Mouse (Mus musculus): ENCODE results near the gene Prrc2c. TPM values are rescaled to one million over a fixed set of nuclear protein-coding genes. Genes with fewer than 3 reads are reported as not detected.

Gene Prrc2c
- polyA plus RNA-seq, 1 experiment from 2014 or later = 162 TPM

GRCm38 (mm10) chr1:162727981-162728380 is 12.4 kb downstream of the Prrc2c start:
- no peaks in the 10 kb centered on the region for H3K27me3 ChIP-seq (replicated peaks; ENCODE audit: control insufficient read depth, insufficient read depth, low read length)
- no peak for ATAC-seq (replicated peaks; ENCODE audit: low FRiP score, low TSS enrichment, low read depth)
- WGBS = 92% methylated on average over 6 of the region's 6 CpGs

GRCm38 (mm10) chr1:162723610-162724009 is 16.7 kb downstream of the Prrc2c start:
- Histone ChIP-seq H3K27me3 (replicated peaks; ENCODE audit: control insufficient read depth, insufficient read depth, low read length) (no peaks in the 10 kb centered on the region), H3K9ac (ENCODE audit: low read length) (no peak overlapping the region), H3K4me3 (ENCODE audit: low read depth, low read length) (no peak overlapping the region), H3K27ac (ENCODE audit: low read depth) (no peak overlapping the region), H3K36me3 (ENCODE audit: control insufficient read depth, insufficient read depth, low read length) (peaks cover 54% of the 10 kb centered on the region), H3K4me1 (replicated peaks; ENCODE audit: control insufficient read depth, insufficient read depth, low read length) (no peaks in the 10 kb centered on the region), H3K4me2 (ENCODE audit: low read length) (no peak overlapping the region), H3K9me3 (ENCODE audit: control insufficient read depth, low read length) (no peaks in the 10 kb centered on the region)
- no peak for ATAC-seq (replicated peaks; ENCODE audit: low FRiP score, low TSS enrichment, low read depth)
- no peak for DNase-seq (ENCODE audit: low spot score)

More at GRCm38 (mm10) chr1:162727981-162728380, 12.4 kb downstream of the Prrc2c start:
- Histone ChIP-seq H3K9ac (ENCODE audit: low read length) (no peak overlapping the region), H3K9me3 (ENCODE audit: control insufficient read depth, low read length) (no peaks in the 10 kb centered on the region), H3K4me3 (ENCODE audit: low read depth, low read length) (no peak overlapping the region), H3K36me3 (ENCODE audit: control insufficient read depth, insufficient read depth, low read length) (peaks cover 20% of the 10 kb centered on the region), H3K27ac (ENCODE audit: low read depth) (no peak overlapping the region), H3K4me1 (replicated peaks; ENCODE audit: control insufficient read depth, insufficient read depth, low read length) (no peaks in the 10 kb centered on the region), H3K4me2 (ENCODE audit: low read length) (no peak overlapping the region)
- DNase-seq (ENCODE audit: low spot score) = no peak

GRCm38 (mm10) chr1:162720645-162721044 is 19.7 kb downstream of the Prrc2c start:
- Histone ChIP-seq H3K9me3 (ENCODE audit: control insufficient read depth, low read length) (no peaks in the 10 kb centered on the region), H3K4me3 (ENCODE audit: low read depth, low read length) (no peak overlapping the region), H3K4me1 (replicated peaks; ENCODE audit: control insufficient read depth, insufficient read depth, low read length) (no peaks in the 10 kb centered on the region), H3K27ac (ENCODE audit: low read depth) (no peak overlapping the region), H3K27me3 (replicated peaks; ENCODE audit: control insufficient read depth, insufficient read depth, low read length) (no peaks in the 10 kb centered on the region), H3K4me2 (ENCODE audit: low read length) (no peak overlapping the region), H3K36me3 (ENCODE audit: control insufficient read depth, insufficient read depth, low read length) (peaks cover 82% of the 10 kb centered on the region), H3K9ac (ENCODE audit: low read length) (no peak overlapping the region)
- no peak for DNase-seq (ENCODE audit: low spot score)
- ATAC-seq (replicated peaks; ENCODE audit: low FRiP score, low TSS enrichment, low read depth) = no peak
- 91% methylated on average over 2 of the region's 2 CpGs for WGBS

- H3K4me1 ChIP-seq (replicated peaks; ENCODE audit: control insufficient read depth, insufficient read depth, low read length) = no peaks in the 10 kb centered on the region
- WGBS = 55% methylated on average over 8 of the region's 8 CpGs
- no peak overlapping the region for H3K4me3 ChIP-seq (ENCODE audit: low read depth, low read length)
- DNase-seq (ENCODE audit: low spot score) (no peak), ATAC-seq (replicated peaks; ENCODE audit: low FRiP score, low TSS enrichment, low read depth) (peak; percentile 75)
- no peaks in the 10 kb centered on the region for H3K27me3 ChIP-seq (replicated peaks; ENCODE audit: control insufficient read depth, insufficient read depth, low read length)
- H3K4me2 ChIP-seq (ENCODE audit: low read length) = no peak overlapping the region
- H3K9ac ChIP-seq (ENCODE audit: low read length) = no peak overlapping the region
- peaks cover 89% of the 10 kb centered on the region for H3K36me3 ChIP-seq (ENCODE audit: control insufficient read depth, insufficient read depth, low read length)
- H3K27ac ChIP-seq (ENCODE audit: low read depth) = no peak overlapping the region
- no peaks in the 10 kb centered on the region for H3K9me3 ChIP-seq (ENCODE audit: control insufficient read depth, low read length)
These were observed 39.8 kb downstream of the Prrc2c start for GRCm38 (mm10) chr1:162700389-162701066.

- Histone ChIP-seq H3K27ac (ENCODE audit: low read depth) (no peak overlapping the region), H3K4me1 (replicated peaks; ENCODE audit: control insufficient read depth, insufficient read depth, low read length) (no peaks in the 10 kb centered on the region), H3K4me2 (ENCODE audit: low read length) (no peak overlapping the region), H3K9me3 (ENCODE audit: control insufficient read depth, low read length) (no peaks in the 10 kb centered on the region), H3K4me3 (ENCODE audit: low read depth, low read length) (no peak overlapping the region), H3K27me3 (replicated peaks; ENCODE audit: control insufficient read depth, insufficient read depth, low read length) (no peaks in the 10 kb centered on the region), H3K9ac (ENCODE audit: low read length) (no peak overlapping the region), H3K36me3 (ENCODE audit: control insufficient read depth, insufficient read depth, low read length) (peaks cover 91% of the 10 kb centered on the region)
- WGBS = 96% methylated on average over 6 of the region's 6 CpGs
- ATAC-seq (replicated peaks; ENCODE audit: low FRiP score, low TSS enrichment, low read depth) (no peak), DNase-seq (ENCODE audit: low spot score) (no peak)
These were observed 42.5 kb downstream of the Prrc2c start for GRCm38 (mm10) chr1:162697866-162698265.

- no peaks in the 10 kb centered on the region for H3K9me3 ChIP-seq (ENCODE audit: control insufficient read depth, low read length)
- no peak overlapping the region for H3K9ac ChIP-seq (ENCODE audit: low read length)
- no peaks in the 10 kb centered on the region for H3K27me3 ChIP-seq (replicated peaks; ENCODE audit: control insufficient read depth, insufficient read depth, low read length)
- H3K4me1 ChIP-seq (replicated peaks; ENCODE audit: control insufficient read depth, insufficient read depth, low read length) = no peaks in the 10 kb centered on the region
- no peak for DNase-seq (ENCODE audit: low spot score)
- ATAC-seq (replicated peaks; ENCODE audit: low FRiP score, low TSS enrichment, low read depth) = no peak
- H3K36me3 ChIP-seq (ENCODE audit: control insufficient read depth, insufficient read depth, low read length) = peaks cover 92% of the 10 kb centered on the region
- no peak overlapping the region for H3K27ac ChIP-seq (ENCODE audit: low read depth)
- H3K4me3 ChIP-seq (ENCODE audit: low read depth, low read length) = no peak overlapping the region
- WGBS = 91% methylated on average over 2 of the region's 2 CpGs
- no peak overlapping the region for H3K4me2 ChIP-seq (ENCODE audit: low read length)
These were observed 46.6 kb downstream of the Prrc2c start for GRCm38 (mm10) chr1:162693721-162694120.

- peaks cover 12% of the 10 kb centered on the region for H3K36me3 ChIP-seq (ENCODE audit: control insufficient read depth, insufficient read depth, low read length)
- WGBS = 3% methylated on average over 11 of the region's 11 CpGs
- ATAC-seq (replicated peaks; ENCODE audit: low FRiP score, low TSS enrichment, low read depth) (peak; percentile 89), DNase-seq (ENCODE audit: low spot score) (peak; percentile 68)
- H3K27me3 ChIP-seq (replicated peaks; ENCODE audit: control insufficient read depth, insufficient read depth, low read length) = no peaks in the 10 kb centered on the region
- H3K9ac ChIP-seq (ENCODE audit: low read length) = peak overlapping the region; percentile 25; the same call in 1 of the 2 replicates
- H3K4me2 ChIP-seq (ENCODE audit: low read length) = peak overlapping the region; percentile 68
- H3K9me3 ChIP-seq (ENCODE audit: control insufficient read depth, low read length) = no peaks in the 10 kb centered on the region
- H3K4me1 ChIP-seq (replicated peaks; ENCODE audit: control insufficient read depth, insufficient read depth, low read length) = peaks cover 3% of the 10 kb centered on the region; the same call in 1 of the 2 replicates
- H3K27ac ChIP-seq (ENCODE audit: low read depth) = no peak overlapping the region
- H3K4me3 ChIP-seq (ENCODE audit: low read depth, low read length) = peak overlapping the region; percentile 30
These were observed 74.7 kb downstream of the Prrc2c start for GRCm38 (mm10) chr1:162665486-162666174.

GRCm38 (mm10) chr1:162664826-162665475 is 75.4 kb downstream of the Prrc2c start:
- WGBS = 12% methylated on average over 10 of the region's 10 CpGs
- H3K27ac ChIP-seq (ENCODE audit: low read depth) = no peak overlapping the region
- H3K27me3 ChIP-seq (replicated peaks; ENCODE audit: control insufficient read depth, insufficient read depth, low read length) = no peaks in the 10 kb centered on the region
- no peak overlapping the region for H3K9ac ChIP-seq (ENCODE audit: low read length)
- H3K4me1 ChIP-seq (replicated peaks; ENCODE audit: control insufficient read depth, insufficient read depth, low read length) = peaks cover 3% of the 10 kb centered on the region; the same call in 1 of the 2 replicates
- peak; percentile 96 for ATAC-seq (replicated peaks; ENCODE audit: low FRiP score, low TSS enrichment, low read depth)
- H3K4me3 ChIP-seq (ENCODE audit: low read depth, low read length) = no peak overlapping the region; the same call in 1 of the 2 replicates
- peak; percentile 79 for DNase-seq (ENCODE audit: low spot score)
- 0 out of 2 replicates have a peak, but pooled peaks cover 6% of the 10 kb centered on the region for H3K36me3 ChIP-seq (ENCODE audit: control insufficient read depth, insufficient read depth, low read length)
- no peaks in the 10 kb centered on the region for H3K9me3 ChIP-seq (ENCODE audit: control insufficient read depth, low read length)
- H3K4me2 ChIP-seq (ENCODE audit: low read length) = peak overlapping the region; percentile 68; the same call in 1 of the 2 replicates
